Mouse (Mus musculus) lung, adult 2 months (tissue): ENCODE measurements around the gene Rpl6.

Experiments used
- CTCF ChIP-seq: fragments of 200-500 bp; IDR thresholded peaks from 2 replicates; pipeline ENCODE4 v1.5.1; 2011; ENCODE audit warnings: mild to moderate bottlenecking, low read length, control low read depth; ENCODE audit not compliant: insufficient read depth
- POLR2A ChIP-seq: fragments of 200-500 bp; IDR thresholded peaks from 2 replicates; pipeline ENCODE4 v1.6.1; 2011; ENCODE audit warnings: low read depth, mild to moderate bottlenecking, control low read depth, low read length, borderline replicate concordance; ENCODE audit errors: extremely low read depth

DNA sequence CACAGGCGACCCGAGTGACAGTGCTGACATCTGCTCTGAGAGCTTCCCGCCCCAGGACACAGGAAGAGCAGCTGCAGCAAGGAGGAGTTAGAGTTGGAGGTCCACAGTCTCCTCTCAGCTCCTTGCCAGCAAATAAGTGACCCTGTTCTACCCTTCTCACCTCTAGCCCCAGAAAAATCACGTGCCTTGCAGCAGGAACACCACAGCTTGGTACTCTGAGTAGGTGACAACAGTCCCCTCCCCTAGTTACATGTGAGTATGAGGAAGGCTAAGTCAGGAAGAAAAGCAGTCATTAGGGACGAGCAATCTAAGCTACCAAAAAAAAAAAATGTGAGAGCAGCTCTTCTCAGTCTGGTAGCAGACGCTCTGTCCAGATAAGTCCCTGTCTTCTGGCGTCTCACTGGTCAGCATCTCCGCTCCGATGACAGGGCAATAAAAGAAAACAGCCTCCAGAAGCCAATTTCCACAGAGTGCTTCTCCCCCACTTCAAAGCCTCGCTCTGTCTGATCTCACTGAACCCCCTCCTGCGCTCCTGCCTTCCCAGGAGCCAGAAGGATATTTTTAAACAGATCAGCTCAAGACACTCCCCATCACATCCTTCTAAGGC is 19.2 kb upstream of the Rpl6 start:
- no peak for TF ChIP-seq CTCF
- no peak for TF ChIP-seq POLR2A
